Mouse (Mus musculus) heart, adult 18-20 months (tissue): ENCODE results near the gene Ubac2. TPM values are rescaled to one million over a fixed set of nuclear protein-coding genes. Genes with fewer than 3 reads are reported as not detected.

ENCODE experiments used
- DNase-seq, 2 experiments: peaks; one replicate each; pipeline ENCODE4 v3.0.0; 2021 to 2022; ENCODE audit warnings: mixed read lengths in 1 of 2
- total RNA-seq, 2 experiments: library from RNA; stranded (reverse); gene quantifications; 2 replicates each; pipeline ENCODE4 v1.2.3; 2021

The Ubac2 gene
- total RNA-seq, 2 experiments from 2014 or later = 28.9 to 31.0 TPM

DNA sequence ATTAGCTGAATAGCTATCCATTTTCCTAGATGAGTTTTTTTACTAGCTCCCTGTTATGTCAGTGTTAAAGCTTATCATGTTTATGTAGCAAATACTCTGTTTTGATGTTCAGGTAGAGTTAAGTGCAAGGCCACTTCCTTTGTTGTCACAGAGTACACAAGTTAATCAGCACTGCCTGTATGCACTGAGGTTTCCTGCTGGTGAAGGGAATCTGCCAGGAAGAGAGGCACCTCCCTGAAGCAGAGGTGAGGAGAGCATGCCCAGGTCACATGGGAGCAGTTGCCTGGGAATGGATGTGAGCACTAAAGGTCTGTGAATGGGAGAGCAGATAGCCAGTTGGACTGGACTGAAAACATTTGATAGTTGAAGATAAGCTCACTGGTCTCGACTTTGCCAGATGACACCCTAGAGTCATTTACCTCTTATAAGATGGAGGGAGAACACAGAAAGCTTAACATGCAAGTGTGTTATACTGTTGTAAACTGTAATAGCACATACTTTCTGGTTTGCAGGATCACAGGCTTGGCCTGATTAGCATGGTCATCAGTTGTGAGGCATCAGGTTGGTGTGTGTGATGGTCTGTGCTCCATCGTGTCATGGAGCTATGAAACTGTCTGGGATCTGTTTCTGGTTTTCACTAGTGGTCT lies 73.1 kb downstream of the Ubac2 start:
- no peak for DNase-seq

DNA sequence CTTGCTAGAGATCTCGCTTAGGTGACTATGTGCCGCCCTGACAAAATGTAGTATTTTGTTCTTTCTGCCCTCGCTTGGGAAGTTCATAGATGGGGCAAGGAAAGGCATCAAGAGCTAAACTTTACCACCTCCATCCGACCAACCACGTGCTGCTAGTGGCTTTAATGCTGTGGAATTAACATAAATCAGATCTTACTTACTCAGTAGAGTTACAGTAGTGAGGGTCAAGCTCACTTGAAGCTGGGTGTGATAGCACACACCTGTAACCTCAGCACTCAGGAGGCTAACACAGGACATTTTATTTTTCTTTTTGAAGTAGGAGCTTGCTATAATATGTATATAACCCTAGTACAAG lies 73.6 kb downstream of the Ubac2 start:
- DNase-seq = no peak

DNA sequence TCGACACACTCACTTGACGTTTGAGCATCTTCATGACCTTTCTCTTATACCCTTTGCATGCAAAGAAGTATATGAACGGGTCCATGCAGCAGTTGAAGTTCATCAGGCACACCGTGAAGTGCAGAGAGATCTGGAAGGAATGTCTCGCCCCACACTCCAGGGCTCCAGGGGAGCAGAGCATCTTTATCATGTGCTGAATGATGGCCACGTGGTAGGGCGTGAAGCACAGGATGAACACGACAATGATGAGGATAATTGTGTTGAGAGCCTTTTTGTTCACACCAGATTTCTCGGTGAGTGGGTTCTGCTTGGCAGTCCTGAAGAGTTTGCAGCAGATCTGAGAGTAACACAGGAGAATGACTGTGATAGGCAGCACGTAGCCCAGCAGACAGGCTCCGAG lies 75.7 kb downstream of the Ubac2 start:
- no peak for DNase-seq

DNA sequence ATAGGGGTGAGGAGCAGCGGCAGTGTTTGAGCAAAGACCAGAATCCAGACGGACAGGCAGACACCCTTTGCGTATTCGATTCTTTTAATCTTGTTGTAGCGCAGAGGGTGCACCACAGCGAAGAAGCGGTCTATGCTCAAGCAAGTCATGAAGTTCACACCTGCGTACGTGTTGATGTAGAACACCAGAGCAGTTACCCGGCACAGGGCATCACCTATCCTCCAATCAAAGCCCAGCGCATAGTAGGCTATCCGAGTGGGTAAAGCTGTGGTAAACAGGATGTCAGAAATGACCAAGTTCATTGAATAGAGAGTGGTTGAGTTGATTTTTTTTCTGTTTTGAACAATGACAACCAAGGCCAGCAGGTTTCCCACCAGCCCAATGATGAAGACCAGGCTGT lies 76.2 kb downstream of the Ubac2 start:
- DNase-seq = no peak

DNA sequence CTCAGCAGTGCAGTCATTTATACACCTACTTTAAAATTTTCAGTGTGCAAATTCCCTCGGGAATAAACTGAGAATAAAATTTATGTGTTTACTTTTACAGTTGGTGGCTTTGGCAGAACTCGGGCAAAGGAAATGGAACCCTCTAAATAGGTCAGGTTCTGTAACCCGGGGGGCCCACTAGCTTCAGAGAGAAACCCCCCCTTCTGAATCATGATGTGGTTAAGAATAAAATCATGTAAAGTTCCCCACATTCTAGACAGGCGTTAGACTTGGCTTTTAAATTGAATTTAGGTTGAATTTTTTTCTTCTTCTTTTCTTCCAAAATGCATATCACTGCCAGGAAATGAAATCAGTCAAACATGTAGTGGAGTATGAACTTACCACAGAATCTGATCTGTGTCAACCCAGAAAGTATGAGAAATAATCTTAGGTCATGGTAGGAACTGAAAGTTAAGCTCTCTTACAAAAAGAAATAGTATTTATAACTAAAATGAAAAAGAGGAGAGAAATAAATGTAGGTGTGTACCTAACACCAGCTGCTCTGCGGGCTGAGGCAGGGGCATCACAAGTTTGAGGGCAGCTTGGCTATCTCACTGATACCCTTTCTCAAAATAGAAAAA lies 76.9 kb downstream of the Ubac2 start:
- no peak for DNase-seq

DNA sequence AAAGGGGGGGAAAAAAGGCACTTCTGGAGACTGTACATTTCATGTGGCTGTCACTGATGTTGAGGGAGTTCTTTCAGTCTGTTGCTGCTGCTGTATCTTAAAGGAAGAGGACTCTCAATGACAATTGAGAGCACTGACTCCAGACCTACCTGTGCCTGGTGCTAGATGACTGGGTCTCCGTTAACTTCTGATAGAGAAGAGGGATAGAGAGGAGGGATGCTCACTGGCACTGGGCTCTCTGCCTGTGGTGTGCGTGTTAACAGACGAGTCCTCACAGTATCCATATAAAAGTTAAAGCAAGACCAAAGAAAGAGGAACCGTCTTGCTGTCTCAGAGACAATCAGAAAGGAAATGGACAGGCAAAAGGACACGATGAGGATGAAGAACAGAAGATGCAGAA lies 77.9 kb downstream of the Ubac2 start:
- no peak for DNase-seq

DNA sequence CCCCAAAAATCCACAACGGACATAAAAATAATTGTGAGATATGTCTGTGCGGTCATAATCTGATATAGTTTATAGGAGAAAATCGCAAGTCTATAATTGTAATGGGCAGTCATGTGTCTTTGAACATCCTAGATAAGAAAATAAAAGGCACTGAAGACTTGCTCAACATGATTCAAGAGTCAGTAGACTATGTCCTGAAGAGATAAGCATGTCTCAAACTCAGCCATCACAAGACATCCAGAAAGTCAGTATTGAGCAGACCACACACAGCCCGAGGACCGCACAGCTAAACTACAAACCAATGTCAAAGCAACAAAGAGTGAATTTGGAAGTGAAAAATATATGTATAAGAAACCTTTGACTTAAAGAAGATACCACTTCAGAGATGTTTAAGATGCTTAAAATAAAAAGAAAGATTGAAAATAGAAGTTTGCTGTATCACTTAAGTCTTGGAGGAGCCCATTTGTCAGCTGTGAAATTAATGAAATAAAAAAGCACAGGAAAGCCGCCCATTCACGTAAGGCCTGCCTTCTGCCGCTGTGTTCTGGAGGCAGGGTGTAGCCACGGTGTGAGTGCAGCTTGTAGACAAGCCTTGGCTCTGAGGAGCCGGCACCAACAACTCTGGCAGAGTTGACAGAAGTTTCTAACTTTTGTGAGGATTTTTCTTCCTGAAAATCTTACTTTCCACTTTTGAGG lies 78.9 kb downstream of the Ubac2 start:
- peak in 1 of 2 experiments; percentile 0 for DNase-seq

DNA sequence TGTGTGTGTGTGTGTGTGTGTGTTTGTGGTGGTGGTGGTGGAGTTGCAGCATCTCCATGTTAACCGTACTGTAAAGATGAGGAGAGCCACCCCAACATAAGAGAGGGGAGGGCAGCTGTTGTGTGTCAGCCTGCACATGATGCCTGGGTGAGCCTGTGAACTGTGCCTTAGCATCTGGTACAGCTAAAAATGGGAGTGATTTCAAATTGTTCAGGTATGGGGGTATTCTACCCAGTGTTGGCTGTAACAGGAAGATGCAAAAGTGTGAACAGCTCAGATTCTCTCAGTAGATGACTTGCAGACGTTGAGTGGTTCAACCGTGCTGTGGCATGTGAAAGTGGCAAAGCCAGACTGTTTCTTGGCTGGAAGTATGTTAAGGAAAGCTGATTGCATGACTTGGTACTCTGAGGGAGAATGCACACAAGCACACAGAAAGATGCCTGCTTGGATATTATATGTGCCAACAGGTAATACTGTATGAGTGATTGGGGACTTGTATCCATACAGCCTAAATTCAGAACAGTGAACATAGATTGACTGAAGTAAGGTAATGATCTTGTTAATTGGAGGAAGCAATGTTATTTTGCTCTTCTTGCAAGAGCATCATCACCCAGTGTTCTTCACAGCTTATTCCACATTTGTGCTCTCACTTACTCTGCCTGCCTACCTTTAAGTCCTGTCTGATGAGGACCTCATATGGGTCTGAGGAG lies 79.8 kb downstream of the Ubac2 start:
- DNase-seq = peak in 1 of 2 experiments; percentile 2

DNA sequence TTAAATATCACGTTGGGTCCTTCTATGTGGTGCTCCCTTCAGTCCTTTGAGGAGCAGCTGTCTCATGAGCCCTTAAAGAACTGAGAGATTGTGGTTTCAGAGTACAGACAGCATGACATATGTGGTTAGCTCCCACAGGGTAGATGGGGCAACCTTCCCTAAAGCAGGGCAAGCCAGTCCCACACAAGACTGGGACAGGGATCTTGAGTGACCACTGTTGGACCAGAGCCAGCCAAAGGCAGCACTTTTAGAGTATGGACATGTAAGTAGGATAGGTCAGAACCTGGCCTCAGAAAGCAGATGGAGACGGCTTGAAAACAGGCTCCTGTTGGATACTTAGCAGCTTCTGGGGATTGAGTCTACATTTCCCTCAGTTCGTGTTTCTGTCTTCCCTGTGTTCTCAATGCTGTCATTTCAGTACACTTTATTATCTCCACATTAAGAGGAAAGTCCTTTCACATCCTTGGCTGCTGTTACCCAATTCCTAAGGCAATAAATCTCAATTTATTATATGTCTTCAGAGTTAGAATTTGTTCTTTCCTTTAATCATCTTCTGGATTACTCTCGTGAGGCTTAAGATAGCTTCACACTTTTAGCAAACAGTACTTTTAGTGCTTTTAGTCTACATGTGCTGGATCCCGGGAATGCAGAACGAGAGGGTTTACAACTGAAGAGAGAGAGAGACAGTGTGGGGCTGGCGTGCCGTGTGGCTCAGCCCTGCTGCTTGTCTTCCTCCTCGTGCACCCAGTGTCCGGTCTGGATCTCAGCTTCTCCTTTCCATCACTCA lies 80.5 kb downstream of the Ubac2 start:
- peak in 1 of 2 experiments; percentile 19 for DNase-seq

DNA sequence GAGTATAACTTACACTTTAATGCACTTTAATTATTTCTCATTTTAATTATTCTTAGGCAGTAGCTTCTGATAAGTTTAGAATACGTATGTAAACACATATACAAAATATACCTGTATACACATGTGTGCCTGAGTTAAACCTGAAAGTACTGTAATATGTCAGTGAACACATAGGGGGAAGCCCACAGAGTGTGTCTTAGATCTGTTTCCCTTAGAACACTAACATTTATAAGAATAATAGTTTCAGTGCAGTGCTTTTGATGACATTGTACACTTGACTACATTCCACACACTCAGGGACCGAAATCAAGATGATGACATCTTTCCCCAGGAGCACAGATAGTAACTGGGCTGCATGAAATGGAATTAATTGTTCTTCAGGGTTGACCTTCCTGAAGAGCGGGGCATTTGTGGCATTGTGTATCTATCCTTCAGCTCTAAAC lies 81.1 kb downstream of the Ubac2 start:
- DNase-seq = no peak

DNA sequence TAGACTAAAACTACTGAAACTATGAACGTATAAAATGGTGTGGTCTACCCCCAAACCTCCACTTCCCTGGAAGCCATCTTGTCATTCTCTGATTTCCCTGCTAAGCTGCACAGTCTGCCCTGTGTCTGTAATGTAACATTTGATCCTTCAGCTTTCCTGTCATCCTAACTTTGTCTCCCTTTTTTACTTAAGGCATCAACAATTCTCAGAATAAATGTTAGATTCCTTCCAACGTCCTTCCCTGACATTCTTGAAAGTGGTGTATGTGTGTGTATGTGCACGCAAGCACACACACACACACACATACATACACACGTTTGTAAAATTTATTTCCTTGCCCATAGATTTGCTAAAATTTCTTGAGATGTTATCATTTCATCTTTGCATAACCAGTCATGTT lies 81.6 kb downstream of the Ubac2 start:
- no peak for DNase-seq

DNA sequence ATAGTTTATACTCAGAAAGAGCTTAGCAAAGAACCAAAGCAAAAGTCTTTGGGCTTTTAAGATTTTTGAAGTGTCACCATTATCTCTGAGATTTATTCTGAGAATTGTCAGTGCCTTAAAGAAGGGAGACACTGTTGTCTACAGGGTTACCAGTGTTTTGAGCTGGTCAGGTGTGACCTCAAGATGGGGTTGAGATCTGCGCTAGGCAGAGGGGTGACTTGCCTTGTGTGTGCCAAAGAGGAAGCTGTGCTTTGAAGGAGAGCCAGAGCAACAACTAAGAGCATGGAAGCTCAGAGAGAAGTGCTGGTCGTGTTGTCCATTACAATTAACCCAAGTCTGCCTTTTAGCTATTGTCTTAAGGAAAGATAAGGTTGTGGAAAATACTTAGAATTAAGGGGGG lies 82.1 kb downstream of the Ubac2 start:
- peak in 1 of 2 experiments; percentile 9 for DNase-seq

DNA sequence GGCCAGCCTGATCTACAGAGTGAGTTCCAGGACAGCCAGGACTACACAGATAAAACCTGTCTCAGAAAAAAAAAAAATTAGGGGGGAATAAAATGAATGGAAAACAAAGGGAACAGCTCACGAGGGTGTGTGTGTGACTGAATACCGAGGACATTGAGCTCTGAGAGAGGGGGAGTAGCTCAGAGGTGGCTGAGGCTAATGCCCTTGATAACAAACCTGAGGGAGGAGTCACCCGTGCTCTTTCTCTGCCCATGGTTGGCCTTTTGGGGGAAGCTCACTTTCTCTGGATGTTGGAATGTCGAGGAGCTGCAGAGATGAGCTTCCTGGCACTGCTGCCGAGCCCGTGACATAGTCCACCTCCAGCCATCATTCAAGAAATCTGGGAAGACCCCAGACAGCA lies 82.6 kb downstream of the Ubac2 start:
- peak in 1 of 2 experiments; percentile 13 for DNase-seq

DNA sequence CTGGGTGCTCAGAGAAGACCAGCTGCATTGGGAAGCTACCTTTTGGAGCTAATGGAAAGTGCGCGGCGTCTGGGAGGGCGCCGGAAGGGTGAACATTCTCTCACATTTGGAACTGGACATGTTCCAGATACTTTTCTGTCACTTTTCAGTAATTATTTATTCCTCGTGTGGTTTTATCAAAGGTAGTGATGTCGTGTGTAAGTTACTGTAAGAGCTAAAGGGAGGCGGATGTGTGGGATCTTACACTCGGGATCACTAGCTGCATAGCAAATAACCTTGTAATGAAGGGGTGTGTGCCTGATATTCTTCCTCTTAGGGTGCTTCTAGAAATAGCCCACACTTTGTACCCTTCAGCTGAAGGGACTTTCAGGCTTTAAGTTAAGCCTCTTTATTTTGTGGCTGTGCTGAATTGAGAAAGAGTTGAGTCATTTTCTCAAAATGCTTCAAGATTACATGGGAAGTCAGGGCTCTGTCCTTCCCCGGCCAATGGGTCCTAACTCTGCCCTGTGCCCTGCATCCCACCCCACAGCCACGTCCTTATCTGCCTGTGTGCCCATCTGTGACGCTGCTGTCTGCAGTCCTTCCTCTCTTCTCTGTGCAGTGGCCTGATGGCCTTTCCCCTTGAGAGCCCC lies 83.2 kb downstream of the Ubac2 start:
- no peak for DNase-seq

DNA sequence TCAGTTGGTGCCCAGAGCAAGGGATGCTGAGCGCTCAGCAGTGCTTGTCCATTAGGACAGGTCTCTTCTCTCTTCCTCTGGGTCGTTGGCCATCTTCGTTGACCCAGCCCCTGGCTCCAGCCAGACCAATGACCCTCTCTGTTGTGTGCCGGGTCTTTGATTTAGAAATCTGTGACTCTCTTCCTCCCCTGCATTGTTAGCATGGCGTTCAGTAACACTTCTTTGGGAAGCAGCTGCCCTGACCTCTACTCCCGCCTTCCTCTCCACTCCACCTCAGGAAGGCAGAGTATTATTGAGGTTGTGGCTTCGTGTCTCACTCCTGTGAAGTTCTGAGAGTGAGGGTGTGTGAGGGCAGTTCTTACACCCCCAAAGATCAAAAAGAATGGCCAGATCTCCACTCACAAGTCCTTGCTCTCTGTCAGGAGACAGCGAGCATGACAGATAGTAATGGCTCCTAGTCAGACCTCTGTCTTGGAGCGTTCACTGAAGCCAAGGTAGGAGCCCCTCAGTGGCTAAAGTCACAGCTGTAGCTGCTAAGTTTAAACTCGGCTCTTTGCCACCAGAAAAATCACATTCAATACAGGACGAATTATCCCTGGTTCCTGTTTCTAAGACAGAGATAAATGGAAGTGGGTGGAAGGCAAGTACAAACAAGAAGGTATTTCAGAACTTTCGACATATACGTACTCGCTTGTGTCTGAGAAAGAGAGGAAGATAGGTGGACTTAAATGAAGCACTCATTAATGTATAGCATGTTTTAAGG lies 83.9 kb downstream of the Ubac2 start:
- no peak for DNase-seq

DNA sequence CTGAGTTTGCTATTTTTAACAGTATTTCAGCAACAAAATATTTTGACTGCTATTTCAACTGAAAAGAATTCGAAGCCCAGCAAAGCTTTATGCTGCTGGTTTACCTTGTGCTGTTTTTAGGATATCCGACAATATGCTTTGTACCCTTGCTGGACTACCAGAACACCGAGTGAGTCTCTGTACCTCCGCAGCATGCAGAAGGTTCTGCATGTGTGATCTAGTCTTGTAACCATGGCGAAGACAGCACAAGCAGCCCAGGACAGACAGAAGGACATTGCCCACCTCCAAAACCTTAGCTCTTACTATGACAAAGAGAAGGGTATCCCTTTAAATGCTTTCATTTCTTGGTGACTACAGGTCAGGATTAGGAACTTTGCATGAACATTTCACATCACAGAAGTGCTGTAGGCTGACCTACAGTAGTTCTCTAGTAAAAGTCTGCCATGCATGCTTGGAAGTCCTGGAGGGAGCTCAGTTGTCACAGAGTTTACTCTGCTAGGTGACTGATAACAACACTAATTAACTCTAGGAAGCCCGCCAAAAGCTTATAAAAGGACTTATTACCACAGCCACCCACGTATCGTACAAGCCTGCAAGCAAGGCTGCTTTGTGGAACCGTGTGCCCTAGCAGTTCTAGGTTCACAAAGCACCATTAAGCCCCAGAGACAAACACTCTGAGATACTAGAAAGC lies 85.0 kb downstream of the Ubac2 start:
- DNase-seq = peak; percentile 38 to 39

DNA sequence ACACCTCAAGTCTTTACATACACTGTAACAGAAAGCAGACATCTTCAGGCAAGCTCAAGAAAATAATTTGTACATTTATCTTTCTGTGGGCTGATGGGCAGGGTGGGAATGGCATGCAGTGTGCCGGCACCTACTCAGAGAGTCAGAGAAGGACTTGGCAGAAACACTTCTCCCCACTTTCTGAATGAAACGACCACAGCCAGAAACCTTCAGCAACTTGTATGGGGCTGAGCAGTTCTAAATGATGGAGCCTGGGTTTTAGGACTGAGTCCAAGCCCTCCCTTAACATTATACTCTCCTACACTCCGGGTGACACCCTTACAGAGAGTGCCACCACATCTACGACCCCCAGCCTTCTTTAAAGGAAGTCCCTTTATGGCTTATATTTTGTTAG lies 85.5 kb downstream of the Ubac2 start:
- no peak for DNase-seq

DNA sequence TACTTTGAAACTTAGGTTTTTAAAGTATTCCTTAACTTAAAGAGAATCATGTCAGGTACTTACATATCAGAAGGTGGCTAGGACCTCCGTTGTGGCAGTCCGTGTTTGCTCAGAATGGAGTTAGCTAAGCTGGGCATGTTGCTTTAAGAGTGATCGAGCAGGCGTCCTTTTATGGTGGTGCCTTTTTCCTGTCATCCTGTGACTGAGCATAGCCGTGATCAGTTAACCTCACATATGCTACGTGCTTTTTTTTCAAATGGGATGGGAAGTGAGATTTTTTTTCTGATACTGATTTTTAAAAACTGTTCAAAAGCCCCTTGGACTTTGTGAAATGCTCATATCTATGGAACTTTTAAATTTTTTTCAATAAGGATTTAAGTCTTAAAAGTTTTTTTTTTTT lies 86.6 kb downstream of the Ubac2 start, which contains the start of gene Gpr183:
Gene Gpr183 (minus strand): TSS at position 206 of the 400 bp plus-strand sequence.
- peak in 1 of 2 experiments; percentile 48 for DNase-seq

DNA sequence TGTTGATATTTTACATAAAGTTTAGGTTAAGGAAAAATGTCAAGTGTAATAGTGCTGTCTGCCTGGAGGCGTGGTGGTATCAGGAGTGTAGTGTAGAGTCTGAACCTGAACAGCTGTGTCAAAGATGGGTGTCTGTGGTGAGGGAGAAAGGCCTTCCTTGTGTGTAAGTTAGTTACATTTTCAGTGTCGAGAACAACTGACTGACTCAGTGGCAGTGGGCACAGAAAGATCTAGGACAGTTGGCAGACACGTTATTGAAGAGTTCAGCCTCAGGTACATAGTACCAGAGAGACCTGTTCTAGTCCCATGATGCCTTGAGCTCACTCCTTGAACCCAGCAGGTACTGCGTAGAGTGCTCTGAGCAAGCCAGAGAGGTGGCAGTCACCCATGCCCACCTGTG lies 87.0 kb downstream of the Ubac2 start:
- DNase-seq = no peak

DNA sequence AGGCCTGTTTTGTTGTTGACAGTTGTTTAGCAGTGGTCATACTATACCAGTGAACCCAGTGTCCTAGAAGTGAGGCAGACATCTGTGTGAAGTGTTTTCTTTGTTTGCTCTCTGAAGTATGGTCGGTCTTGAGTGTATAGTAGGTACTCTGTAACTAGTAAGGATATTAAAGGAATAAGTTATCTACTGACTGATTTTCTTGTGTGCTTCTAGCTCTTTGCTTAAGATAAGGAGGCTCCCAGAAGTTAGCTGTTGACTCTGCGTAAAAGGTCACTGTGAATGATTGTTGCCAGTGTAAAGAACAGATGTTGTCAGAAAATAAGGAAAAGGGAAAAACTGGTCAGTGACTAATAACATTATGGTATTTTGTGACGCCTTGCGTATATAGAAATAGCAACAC lies 88.7 kb downstream of the Ubac2 start:
- no peak for DNase-seq
